Comparison of ENCODE assay signal across 9 mouse cellular contexts in the genomic region with DNA sequence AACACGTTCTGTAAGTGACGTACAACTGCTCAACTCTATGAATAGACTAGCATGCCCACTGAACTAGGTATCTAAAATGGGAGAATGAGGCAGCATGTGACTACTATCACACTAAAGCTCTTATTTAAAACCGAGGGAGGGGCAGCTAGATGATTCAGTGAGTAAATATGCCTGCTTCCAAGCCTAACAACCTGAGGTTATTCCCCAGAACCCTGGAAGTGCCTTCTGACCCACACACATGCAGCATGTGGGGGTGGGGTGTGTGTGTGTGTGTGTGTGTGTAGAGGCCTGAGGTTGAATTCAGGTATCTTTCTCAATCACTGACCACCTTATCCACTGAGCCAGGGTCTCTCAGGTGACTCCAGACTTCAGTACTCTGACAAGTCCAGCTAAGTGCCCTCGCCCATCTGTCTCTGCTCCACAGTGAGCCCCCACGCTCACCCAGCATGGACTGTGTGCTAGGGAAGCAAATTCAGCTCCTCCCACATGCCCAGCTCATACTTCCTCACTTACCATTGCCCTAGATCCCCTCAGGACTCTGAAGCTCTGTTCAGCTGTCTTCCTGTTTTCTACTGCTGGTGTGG. TPM values are rescaled to one million over a fixed set of nuclear protein-coding genes. Genes with fewer than 3 reads are reported as not detected.
DNase-seq lines count a peak whose midpoint lies in the region; ATAC-seq lines count a peak whose summit lies in the region.
"Had no signal": no experiment of that assay in that cellular context is flagged by ENCODE, and none has a peak within 500 bp of the region (broad histone marks: within the 10 kb centered on the region; RNA-seq: fewer than 3 reads in every experiment).

No protein-coding gene starts in this region.

- no peaks in the 10 kb centered on the region for H3K9me3 ChIP-seq in midbrain, embryonic 13.5 days
- H3K9me3 ChIP-seq in midbrain, embryonic 11.5 days (ENCODE audit: control insufficient read depth, low read length): no peaks in the 10 kb centered on the region
- H3K9me3 ChIP-seq in stomach, embryonic 15.5 days: no peaks in the 10 kb centered on the region
- H3K9me3 ChIP-seq in forebrain, embryonic 15.5 days: no peaks in the 10 kb centered on the region

- no peaks in the 10 kb centered on the region for H3K27me3 ChIP-seq in midbrain, embryonic 13.5 days
- no peaks in the 10 kb centered on the region for H3K27me3 ChIP-seq in midbrain, embryonic 11.5 days (ENCODE audit: control insufficient read depth, insufficient read depth, low read length)
- no peaks in the 10 kb centered on the region for H3K27me3 ChIP-seq in stomach, embryonic 15.5 days (replicated peaks)
- H3K27me3 ChIP-seq in forebrain, embryonic 15.5 days: no peaks in the 10 kb centered on the region

- no peak overlapping the region for H3K4me3 ChIP-seq in midbrain, embryonic 13.5 days (replicated peaks)
- H3K4me3 ChIP-seq in midbrain, embryonic 11.5 days (ENCODE audit: low read depth, low read length): no peak overlapping the region
- no peak overlapping the region for H3K4me3 ChIP-seq in stomach, embryonic 15.5 days (replicated peaks)
- no peak overlapping the region for H3K4me3 ChIP-seq in forebrain, embryonic 15.5 days

- H3K4me1 ChIP-seq in midbrain, embryonic 13.5 days (replicated peaks): 0 out of 2 replicates have a peak, but pooled peaks cover 3% of the 10 kb centered on the region
- H3K4me1 ChIP-seq in midbrain, embryonic 11.5 days (ENCODE audit: control insufficient read depth, insufficient read depth, low read length): no peaks in the 10 kb centered on the region
- H3K4me1 ChIP-seq in stomach, embryonic 15.5 days: peaks cover 5% of the 10 kb centered on the region; the same call in 1 of the 2 replicates
- H3K4me1 ChIP-seq in forebrain, embryonic 15.5 days: peaks cover 4% of the 10 kb centered on the region; the same call in 1 of the 2 replicates

- no peak overlapping the region for H3K9ac ChIP-seq in midbrain, embryonic 13.5 days (replicated peaks)
- no peak overlapping the region for H3K9ac ChIP-seq in midbrain, embryonic 11.5 days (ENCODE audit: low read length)
- H3K9ac ChIP-seq in stomach, embryonic 15.5 days: no peak overlapping the region
- H3K9ac ChIP-seq in forebrain, embryonic 15.5 days (replicated peaks): no peak overlapping the region

- peak; percentile 72 for ATAC-seq in frontal cortex, adult (ENCODE audit: low TSS enrichment)
- peak; percentile 27; the same call in 1 of the 2 replicates for ATAC-seq in midbrain, embryonic 13.5 days
- no peak for ATAC-seq in midbrain, embryonic 11.5 days (ENCODE audit: low FRiP score)
- ATAC-seq in hematopoietic stem cell, adult 5-6 weeks (replicated peaks in 1 of 2; ENCODE audit: insufficient read depth in 1 of 2, low FRiP score in 2 of 2, low TSS enrichment in 1 of 2, low read depth in 1 of 2, poor library complexity in 2 of 2, severe bottlenecking in 2 of 2): peak; percentile 75 to 76
- ATAC-seq in stomach, embryonic 15.5 days (ENCODE audit: insufficient read depth, low FRiP score, low read depth): peak; percentile 70
- no peak for ATAC-seq in forebrain, embryonic 15.5 days (replicated peaks)

- peaks cover 4% of the 10 kb centered on the region for H3K36me3 ChIP-seq in midbrain, embryonic 13.5 days
- no peaks in the 10 kb centered on the region for H3K36me3 ChIP-seq in midbrain, embryonic 11.5 days (ENCODE audit: control insufficient read depth, insufficient read depth, low read length)
- peaks cover 5% of the 10 kb centered on the region; the same call in 1 of the 2 replicates for H3K36me3 ChIP-seq in stomach, embryonic 15.5 days
- H3K36me3 ChIP-seq in forebrain, embryonic 15.5 days: peaks cover 2% of the 10 kb centered on the region; the same call in 1 of the 2 replicates

- 91% methylated on average over 5 of the region's 5 CpGs for WGBS in midbrain, embryonic 13.5 days
- WGBS in midbrain, embryonic 11.5 days: 79% methylated on average over 5 of the region's 5 CpGs
- WGBS in stomach, embryonic 15.5 days: 59% methylated on average over 5 of the region's 5 CpGs
- WGBS in forebrain, embryonic 15.5 days: 89% methylated on average over 5 of the region's 5 CpGs

- H3K4me2 ChIP-seq in midbrain, embryonic 13.5 days (replicated peaks): no peak overlapping the region
- H3K4me2 ChIP-seq in midbrain, embryonic 11.5 days: no peak overlapping the region
- no peak overlapping the region for H3K4me2 ChIP-seq in stomach, embryonic 15.5 days
- no peak overlapping the region for H3K4me2 ChIP-seq in forebrain, embryonic 15.5 days (replicated peaks)

- H3K27ac ChIP-seq in midbrain, embryonic 13.5 days: no peak overlapping the region
- H3K27ac ChIP-seq in midbrain, embryonic 11.5 days (ENCODE audit: low read depth, low read length): no peak overlapping the region
- H3K27ac ChIP-seq in stomach, embryonic 15.5 days: peak overlapping the region; percentile 59; the same call in 1 of the 2 replicates
- no peak overlapping the region for H3K27ac ChIP-seq in forebrain, embryonic 15.5 days (replicated peaks)

- DNase-seq in frontal cortex, postnatal 25 days (ENCODE audit: low spot score in 2 of 2): no peak
- DNase-seq in midbrain, embryonic 11.5 days (ENCODE audit: low spot score, missing footprints): no peak
- no peak for DNase-seq in spleen, postnatal 14 days (ENCODE audit: low spot score in 2 of 2)
- DNase-seq: midbrain, embryonic 14.5 days had no signal

RNA-seq across cellular contexts. Expression of a gene that starts 16.5 kb away (rescaled TPM):
- polyA plus RNA-seq in midbrain, embryonic 13.5 days (2015; fragmentation: Nextera tagmentation; extraction: Ambion mirVana): 4.6 and 4.7 TPM in 2 replicates
- 9.5 and 10.7 TPM in 2 replicates for polyA plus RNA-seq in midbrain, embryonic 11.5 days (2014; fragmentation: Nextera tagmentation; extraction: Ambion mirVana)
- total RNA-seq in hematopoietic stem cell, adult 5-6 weeks (2017): 4.5 and 7.1 TPM in 2 replicates
- 5.0 and 5.4 TPM in 2 replicates for polyA plus RNA-seq in stomach, embryonic 15.5 days (2015; fragmentation: Nextera tagmentation; extraction: Ambion mirVana)
- 3.8 and 4.6 TPM in 2 replicates for polyA plus RNA-seq in forebrain, embryonic 15.5 days (2015; fragmentation: Nextera tagmentation; extraction: Ambion mirVana)

RNA-seq across cellular contexts. Expression of a gene that starts 37.2 kb away (rescaled TPM):
- polyA plus RNA-seq in midbrain, embryonic 13.5 days (2015; fragmentation: Nextera tagmentation; extraction: Ambion mirVana): 0.89 and 1.2 TPM in 2 replicates
- 0.59 and 0.92 TPM in 2 replicates for polyA plus RNA-seq in midbrain, embryonic 11.5 days (2014; fragmentation: Nextera tagmentation; extraction: Ambion mirVana)
- total RNA-seq in hematopoietic stem cell, adult 5-6 weeks (2017): 4.3 and 12.0 TPM in 2 replicates
- 3.7 and 4.5 TPM in 2 replicates for polyA plus RNA-seq in stomach, embryonic 15.5 days (2015; fragmentation: Nextera tagmentation; extraction: Ambion mirVana)
- polyA plus RNA-seq in forebrain, embryonic 15.5 days (2015; fragmentation: Nextera tagmentation; extraction: Ambion mirVana): 2.4 and 3.1 TPM in 2 replicates

RNA-seq across cellular contexts. Expression of a gene that starts 49.8 kb away (rescaled TPM):
- 262 TPM in 2 replicates for polyA plus RNA-seq in midbrain, embryonic 13.5 days (2015; fragmentation: Nextera tagmentation; extraction: Ambion mirVana)
- 237 and 254 TPM in 2 replicates for polyA plus RNA-seq in midbrain, embryonic 11.5 days (2014; fragmentation: Nextera tagmentation; extraction: Ambion mirVana)
- 717 and 931 TPM in 2 replicates for total RNA-seq in hematopoietic stem cell, adult 5-6 weeks (2017)
- polyA plus RNA-seq in stomach, embryonic 15.5 days (2015; fragmentation: Nextera tagmentation; extraction: Ambion mirVana): 334 and 361 TPM in 2 replicates
- polyA plus RNA-seq in forebrain, embryonic 15.5 days (2015; fragmentation: Nextera tagmentation; extraction: Ambion mirVana): 241 and 250 TPM in 2 replicates

Comparison
In these comparisons a context has a peak if more than half of its experiments do, and no peak if none do; other contexts are left out.
1. ATAC-seq: peak in frontal cortex, adult (single experiment), midbrain, embryonic 13.5 days (single experiment), hematopoietic stem cell, adult 5-6 weeks (2 of 2) and stomach, embryonic 15.5 days (single experiment); none in midbrain, embryonic 11.5 days (single experiment) and forebrain, embryonic 15.5 days (single experiment).